Mouse (Mus musculus): Measurements from ENCODE around the gene Paxip1.

The Paxip1 gene

GRCm38 (mm10) chr5:27724460-27724859 lies 67.0 kb downstream of the Paxip1 start:
- DNase-seq (ENCODE audit: low spot score): no peak

GRCm38 (mm10) chr5:27719311-27719710 lies 72.2 kb downstream of the Paxip1 start:
- DNase-seq (ENCODE audit: low spot score): no peak

GRCm38 (mm10) chr5:27717301-27717700 lies 74.2 kb downstream of the Paxip1 start:
- DNase-seq (ENCODE audit: low spot score): no peak

- no peak for DNase-seq (ENCODE audit: low spot score)
Measured at GRCm38 (mm10) chr5:27716026-27716425, 75.5 kb downstream of the Paxip1 start.

GRCm38 (mm10) chr5:27714356-27714755 lies 77.1 kb downstream of the Paxip1 start:
- DNase-seq (ENCODE audit: low spot score): no peak

- DNase-seq (ENCODE audit: low spot score): no peak
Measured at GRCm38 (mm10) chr5:27711461-27712192, 79.9 kb downstream of the Paxip1 start.

GRCm38 (mm10) chr5:27708209-27708608 lies 83.3 kb downstream of the Paxip1 start:
- DNase-seq (ENCODE audit: low spot score): no peak

- DNase-seq (ENCODE audit: low spot score): no peak
Measured at GRCm38 (mm10) chr5:27707283-27707682, 84.2 kb downstream of the Paxip1 start.

GRCm38 (mm10) chr5:27706551-27706950 lies 84.9 kb downstream of the Paxip1 start:
- no peak for DNase-seq (ENCODE audit: low spot score)

GRCm38 (mm10) chr5:27705020-27705419 lies 86.5 kb downstream of the Paxip1 start:
- DNase-seq (ENCODE audit: low spot score): no peak

- DNase-seq (ENCODE audit: low spot score): no peak
Measured at GRCm38 (mm10) chr5:27702482-27702881, 89.0 kb downstream of the Paxip1 start.
